Mouse (Mus musculus): ENCODE results near the gene Acsl6. TPM values are rescaled to one million over a fixed set of nuclear protein-coding genes. Genes with fewer than 3 reads are reported as not detected.

Gene Acsl6
- polyA plus RNA-seq, 2 experiments = 0.85 to 1.1 TPM

GRCm38 (mm10) chr11:54321802-54322532 is 18.4 kb downstream of the Acsl6 start:
- H3K9me3 ChIP-seq (ENCODE audit: control insufficient read depth, low read length) = no peaks in the 10 kb centered on the region
- 38% methylated on average over 5 of the region's 5 CpGs for WGBS (ENCODE audit: insufficient replicate concordance)
- H3K4me3 ChIP-seq (ENCODE audit: insufficient read depth in 1 of 2, low read depth in 2 of 2, low read length in 2 of 2) = no peak overlapping the region
- H3K9ac ChIP-seq (replicated peaks) = no peak overlapping the region
- no peak for TF ChIP-seq EP300 (IDR thresholded peaks at IDR 0.05; ENCODE audit: low read depth)
- ATAC-seq (ENCODE audit: insufficient read depth) (no peak), DNase-seq (ENCODE audit: low read depth in 3 of 3, low spot score in 3 of 3) (no peak)
- no peak overlapping the region for H3K4me2 ChIP-seq (ENCODE audit: low read depth)
- H3K4me1 ChIP-seq (replicated peaks; ENCODE audit: control insufficient read depth in 2 of 2, insufficient read depth in 2 of 2, low read length in 1 of 2) = no peaks in the 10 kb centered on the region; a peak in 1 of 4 replicates
- no peak overlapping the region for H3K27ac ChIP-seq
- no peaks in the 10 kb centered on the region for H3K27me3 ChIP-seq (ENCODE audit: control insufficient read depth, insufficient read depth, low read length)
- no peaks in the 10 kb centered on the region for H3K36me3 ChIP-seq (replicated peaks; ENCODE audit: control insufficient read depth, insufficient read depth, low read depth)

GRCm38 (mm10) chr11:54331463-54332183 is 28.0 kb downstream of the Acsl6 start:
- DNase-seq (ENCODE audit: low read depth in 3 of 3, low spot score in 3 of 3) (no peak), ATAC-seq (ENCODE audit: insufficient read depth) (no peak)
- H3K9ac ChIP-seq (replicated peaks) = no peak overlapping the region
- WGBS (ENCODE audit: insufficient replicate concordance) = 64% methylated on average over 10 of the region's 10 CpGs
- H3K27ac ChIP-seq = no peak overlapping the region
- H3K27me3 ChIP-seq (ENCODE audit: control insufficient read depth, insufficient read depth, low read length) = no peaks in the 10 kb centered on the region
- no peak overlapping the region for H3K4me3 ChIP-seq (ENCODE audit: insufficient read depth in 1 of 2, low read depth in 2 of 2, low read length in 2 of 2)
- TF ChIP-seq EP300 (IDR thresholded peaks at IDR 0.05; ENCODE audit: low read depth) (no peak), CTCF (IDR thresholded peaks at IDR 0.05; ENCODE audit: low read depth) (no peak)
- no peak overlapping the region for H3K4me2 ChIP-seq (ENCODE audit: low read depth)
- H3K9me3 ChIP-seq (ENCODE audit: control insufficient read depth, low read length) = no peaks in the 10 kb centered on the region
- H3K36me3 ChIP-seq (replicated peaks; ENCODE audit: control insufficient read depth, insufficient read depth, low read depth) = no peaks in the 10 kb centered on the region
- H3K4me1 ChIP-seq (replicated peaks; ENCODE audit: control insufficient read depth in 2 of 2, insufficient read depth in 2 of 2, low read length in 1 of 2) = no peaks in the 10 kb centered on the region

- TF ChIP-seq EP300 (IDR thresholded peaks at IDR 0.05; ENCODE audit: low read depth) (no peak), CTCF (IDR thresholded peaks at IDR 0.05; ENCODE audit: low read depth) (no peak)
- Histone ChIP-seq H3K4me1 (replicated peaks; ENCODE audit: control insufficient read depth in 2 of 2, insufficient read depth in 2 of 2, low read length in 1 of 2) (no peaks in the 10 kb centered on the region), H3K4me2 (ENCODE audit: low read depth) (no peak overlapping the region), H3K9ac (replicated peaks) (no peak overlapping the region), H3K27ac (no peak overlapping the region), H3K4me3 (ENCODE audit: insufficient read depth in 1 of 2, low read depth in 2 of 2, low read length in 2 of 2) (no peak overlapping the region), H3K27me3 (ENCODE audit: control insufficient read depth, insufficient read depth, low read length) (no peaks in the 10 kb centered on the region), H3K36me3 (replicated peaks; ENCODE audit: control insufficient read depth, insufficient read depth, low read depth) (no peaks in the 10 kb centered on the region), H3K9me3 (ENCODE audit: control insufficient read depth, low read length) (no peaks in the 10 kb centered on the region)
- DNase-seq (ENCODE audit: low read depth in 3 of 3, low spot score in 3 of 3) (no peak), ATAC-seq (ENCODE audit: insufficient read depth) (no peak)
- WGBS (ENCODE audit: insufficient replicate concordance) = 18% methylated on average over 13 of the region's 13 CpGs
These were observed 32.6 kb downstream of the Acsl6 start for GRCm38 (mm10) chr11:54336165-54336707.

GRCm38 (mm10) chr11:54343703-54344102 is 40.1 kb downstream of the Acsl6 start:
- H3K27me3 ChIP-seq (ENCODE audit: control insufficient read depth, insufficient read depth, low read length) = no peaks in the 10 kb centered on the region
- no peak overlapping the region for H3K4me2 ChIP-seq (ENCODE audit: low read depth)
- ATAC-seq (ENCODE audit: insufficient read depth) (no peak), DNase-seq (ENCODE audit: low read depth in 3 of 3, low spot score in 3 of 3) (peak in 1 of 3 experiments; percentile 7)
- H3K9me3 ChIP-seq (ENCODE audit: control insufficient read depth, low read length) = no peaks in the 10 kb centered on the region
- no peak overlapping the region for H3K27ac ChIP-seq
- 28% methylated on average over 4 of the region's 4 CpGs for WGBS (ENCODE audit: insufficient replicate concordance)
- no peaks in the 10 kb centered on the region for H3K36me3 ChIP-seq (replicated peaks; ENCODE audit: control insufficient read depth, insufficient read depth, low read depth)
- no peaks in the 10 kb centered on the region for H3K4me1 ChIP-seq (replicated peaks; ENCODE audit: control insufficient read depth in 2 of 2, insufficient read depth in 2 of 2, low read length in 1 of 2)
- no peak overlapping the region for H3K4me3 ChIP-seq (ENCODE audit: insufficient read depth in 1 of 2, low read depth in 2 of 2, low read length in 2 of 2)
- H3K9ac ChIP-seq (replicated peaks) = no peak overlapping the region
- TF ChIP-seq EP300 (IDR thresholded peaks at IDR 0.05; ENCODE audit: low read depth) (no peak), CTCF (IDR thresholded peaks at IDR 0.05; ENCODE audit: low read depth) (no peak)

GRCm38 (mm10) chr11:54351704-54352103 is 48.1 kb downstream of the Acsl6 start:
- DNase-seq (ENCODE audit: low read depth in 3 of 3, low spot score in 3 of 3) (no peak), ATAC-seq (ENCODE audit: insufficient read depth) (no peak)
- H3K27ac ChIP-seq = no peak overlapping the region
- H3K9me3 ChIP-seq (ENCODE audit: control insufficient read depth, low read length) = no peaks in the 10 kb centered on the region
- H3K4me2 ChIP-seq (ENCODE audit: low read depth) = no peak overlapping the region
- H3K4me3 ChIP-seq (ENCODE audit: insufficient read depth in 1 of 2, low read depth in 2 of 2, low read length in 2 of 2) = no peak overlapping the region
- H3K27me3 ChIP-seq (ENCODE audit: control insufficient read depth, insufficient read depth, low read length) = no peaks in the 10 kb centered on the region
- H3K36me3 ChIP-seq (replicated peaks; ENCODE audit: control insufficient read depth, insufficient read depth, low read depth) = no peaks in the 10 kb centered on the region
- WGBS (ENCODE audit: insufficient replicate concordance) = 35% methylated on average over 5 of the region's 5 CpGs
- no peak overlapping the region for H3K9ac ChIP-seq (replicated peaks)
- H3K4me1 ChIP-seq (replicated peaks; ENCODE audit: control insufficient read depth in 2 of 2, insufficient read depth in 2 of 2, low read length in 1 of 2) = no peaks in the 10 kb centered on the region
- TF ChIP-seq EP300 (IDR thresholded peaks at IDR 0.05; ENCODE audit: low read depth) = no peak
- TF ChIP-seq CTCF (IDR thresholded peaks at IDR 0.05; ENCODE audit: low read depth) = no peak

All from liver, embryonic 14.5 days (tissue).